Mouse (Mus musculus) layer of hippocampus, postnatal 14 days (tissue): ENCODE measurements around the gene Cryab. TPM values are rescaled to one million over a fixed set of nuclear protein-coding genes. Genes with fewer than 3 reads are reported as not detected.

Source experiments
- DNase-seq, 2 experiments: peaks; one replicate each; pipeline ENCODE4 v3.0.0; 2021 to 2022; ENCODE audit warnings: low spot score in 2 of 2, mixed read lengths in 1 of 2
- total RNA-seq, 2 experiments: library from RNA; stranded (reverse); gene quantifications; 2 replicates each; pipeline ENCODE4 v1.2.3; 2021

Cryab gene
- total RNA-seq, 2 experiments from 2014 or later, result 77.7 to 89.3 TPM

DNA sequence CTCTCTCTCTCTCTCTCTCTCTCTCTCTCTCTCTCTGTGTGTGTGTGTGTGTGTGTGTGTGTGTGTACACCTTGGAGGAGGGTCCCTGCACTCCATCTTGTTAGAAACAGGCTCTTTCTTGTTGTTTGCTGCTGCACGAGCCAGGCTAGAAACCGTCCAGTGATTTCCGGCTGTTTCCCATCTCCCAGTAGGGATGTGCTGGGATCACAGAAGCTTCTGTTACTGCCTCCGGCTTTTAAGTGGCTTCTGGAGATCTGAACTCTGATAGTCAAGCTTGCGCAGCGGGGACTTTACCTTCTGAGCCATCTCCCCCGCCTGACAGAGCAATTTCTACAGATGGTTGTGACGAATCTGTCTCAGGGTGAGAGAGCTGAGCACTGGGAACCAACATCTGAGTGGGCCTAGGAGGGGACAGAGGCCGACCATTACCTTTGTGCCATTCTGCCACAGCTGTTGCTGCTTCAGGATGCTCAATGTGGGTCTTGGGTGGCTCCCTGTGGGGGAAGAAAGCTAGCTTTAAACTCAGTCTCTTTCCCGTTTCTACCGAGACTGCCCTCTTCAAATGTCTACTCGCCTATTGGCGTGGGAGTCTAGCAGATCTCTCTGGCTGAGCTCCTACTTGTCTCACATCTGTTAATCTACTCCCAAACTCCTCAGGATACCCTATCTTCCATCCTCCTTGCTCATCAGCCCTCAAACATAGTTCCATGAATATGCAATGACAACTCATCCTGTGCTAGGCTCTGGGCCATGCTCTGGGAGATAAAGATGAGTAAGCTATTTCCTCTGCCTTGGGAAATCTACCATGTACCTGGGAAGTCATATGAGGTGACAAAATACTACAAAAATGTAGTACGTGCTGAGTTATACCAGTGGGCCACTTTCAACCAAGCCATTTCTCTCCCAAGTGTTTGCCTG, 10.0 kb upstream of the Cryab start:
- no peak for DNase-seq

DNA sequence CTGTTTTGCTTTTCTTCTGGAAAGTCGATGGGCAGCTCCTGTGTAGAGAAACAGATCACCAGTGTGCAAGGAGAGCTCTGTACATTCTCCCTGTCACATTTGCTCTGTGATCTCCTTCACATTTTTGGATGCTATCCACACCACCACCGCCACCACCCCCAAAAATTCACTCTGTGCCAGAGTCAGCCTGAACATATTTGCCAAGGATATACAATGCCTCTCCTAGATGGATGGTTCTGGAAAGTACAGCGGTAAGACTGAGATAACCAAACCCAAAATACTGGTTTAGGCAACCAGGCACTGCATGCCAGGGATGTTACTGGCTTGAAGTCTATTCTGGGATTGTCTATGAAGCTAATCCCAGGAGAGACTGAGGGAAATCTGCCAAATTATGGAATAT, 8.9 kb upstream of the Cryab start:
- DNase-seq, result no peak

DNA sequence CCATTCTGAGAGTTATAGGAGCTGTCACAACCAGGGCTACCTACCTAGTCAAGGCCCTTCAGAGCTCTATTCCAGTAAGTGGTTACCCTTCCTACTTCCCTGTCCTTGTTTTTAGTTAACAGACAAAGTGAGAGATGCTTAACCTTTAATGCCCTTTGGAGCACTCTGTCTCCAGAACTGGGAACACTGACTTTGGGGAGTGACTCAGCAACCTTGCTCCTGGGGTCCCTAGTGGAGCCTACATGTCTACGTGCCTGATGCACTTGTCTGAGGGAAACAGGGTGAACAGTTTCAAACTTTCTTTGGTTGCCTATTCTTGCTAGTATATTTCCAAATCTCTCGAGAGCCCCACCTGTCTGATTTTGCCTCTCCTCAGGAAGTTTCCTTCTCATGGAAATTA, 8.4 kb upstream of the Cryab start:
- no peak for DNase-seq

DNA sequence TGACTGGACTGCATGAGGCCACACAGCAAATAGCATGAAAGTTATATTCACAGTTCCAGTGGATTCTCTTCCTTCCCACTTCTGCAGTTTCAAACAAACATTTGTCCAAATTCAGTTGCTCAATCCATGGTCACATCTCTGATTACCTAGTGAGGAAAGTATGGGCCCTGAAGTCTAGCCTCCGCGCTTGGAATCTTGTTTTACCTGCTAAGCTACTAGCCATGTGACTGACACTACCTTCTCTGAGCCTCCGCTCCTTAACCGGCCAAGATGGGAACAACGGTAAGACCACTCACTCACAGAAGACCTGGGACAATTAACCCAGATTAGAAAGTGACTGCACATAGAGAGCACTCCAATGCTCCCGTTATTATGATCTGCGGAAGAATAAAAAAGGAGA, 5.3 kb upstream of the Cryab start:
- DNase-seq, result no peak

DNA sequence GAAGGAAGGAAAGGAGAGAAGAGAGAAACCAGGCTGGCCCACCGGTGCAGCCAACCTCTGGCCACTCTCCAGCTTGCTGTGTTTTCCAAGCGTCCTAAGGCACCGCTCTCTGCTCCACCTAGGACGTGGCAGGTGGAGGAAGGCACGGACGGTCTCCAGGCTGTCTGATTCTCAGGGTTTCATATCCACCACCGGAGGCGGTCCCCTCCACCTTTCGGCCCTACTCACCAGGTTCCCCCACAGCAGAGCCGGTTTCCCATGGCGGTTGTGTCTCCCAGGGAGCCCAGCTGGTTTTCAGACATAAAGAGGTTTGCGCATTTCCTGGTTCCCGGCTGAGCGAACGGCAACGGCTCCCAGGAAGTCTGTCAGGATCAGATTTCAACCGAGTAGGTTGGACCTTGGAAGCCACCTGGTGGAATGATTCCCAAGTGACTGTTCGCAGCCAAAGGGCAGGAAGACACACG, 4.9 kb upstream of the Cryab start, which contains the start of gene 2310030G06Rik:
Gene 2310030G06Rik (minus strand): TSS at position 323 of the 464 bp plus-strand sequence.
- DNase-seq, result no peak

DNA sequence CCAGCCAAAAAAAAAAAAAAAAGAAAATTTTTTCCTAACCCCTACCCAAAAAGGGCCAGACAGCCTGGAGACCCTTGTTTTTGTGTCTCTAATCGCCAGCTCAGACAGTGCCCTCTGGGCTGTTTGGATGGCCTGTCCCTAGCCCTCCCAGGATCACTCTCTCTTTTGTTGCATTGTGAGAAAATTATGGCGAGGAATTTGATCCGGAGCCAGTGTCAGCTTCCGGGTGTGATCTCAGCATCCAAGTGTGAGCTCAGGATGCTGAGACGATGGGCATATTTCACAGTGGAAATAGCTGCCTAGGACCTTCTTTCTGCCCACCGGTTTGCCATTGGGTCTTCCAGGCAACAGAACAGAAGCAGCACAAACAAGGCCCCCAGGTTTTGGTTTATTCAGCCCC, 419 bp upstream of the Cryab start:
- no peak for DNase-seq

DNA sequence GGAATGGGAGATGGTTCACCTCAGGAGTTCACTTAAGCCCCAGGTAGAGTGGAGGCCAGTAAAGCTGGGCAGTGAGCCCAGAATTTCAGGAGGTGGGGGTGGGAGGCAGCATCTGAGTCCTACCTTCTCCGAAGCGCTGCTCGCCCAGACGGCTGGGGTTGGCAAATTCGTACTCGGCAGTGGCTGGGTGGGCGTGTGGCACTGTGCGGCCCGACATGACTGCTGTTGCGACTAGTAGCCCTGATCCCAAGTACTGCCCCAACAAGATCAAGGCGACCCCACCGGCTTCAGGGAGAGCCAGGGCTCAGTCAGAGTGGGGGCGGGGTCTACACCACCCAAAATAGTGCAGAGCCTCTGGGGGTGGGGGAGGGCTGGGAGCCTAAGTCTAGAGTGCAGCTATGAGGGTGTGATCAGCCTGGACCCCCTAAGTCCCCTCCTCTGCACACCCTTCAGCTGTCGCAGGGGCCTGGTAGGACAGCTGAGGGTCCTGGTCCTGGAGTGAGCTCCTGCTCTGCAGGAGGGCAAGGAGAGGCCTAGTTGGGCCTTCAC, 1.0 kb downstream of the Cryab start, which contains the start of gene Hspb2:
Gene Hspb2 (minus strand): TSS at position 301 of the 549 bp plus-strand sequence.
- DNase-seq, result no peak

DNA sequence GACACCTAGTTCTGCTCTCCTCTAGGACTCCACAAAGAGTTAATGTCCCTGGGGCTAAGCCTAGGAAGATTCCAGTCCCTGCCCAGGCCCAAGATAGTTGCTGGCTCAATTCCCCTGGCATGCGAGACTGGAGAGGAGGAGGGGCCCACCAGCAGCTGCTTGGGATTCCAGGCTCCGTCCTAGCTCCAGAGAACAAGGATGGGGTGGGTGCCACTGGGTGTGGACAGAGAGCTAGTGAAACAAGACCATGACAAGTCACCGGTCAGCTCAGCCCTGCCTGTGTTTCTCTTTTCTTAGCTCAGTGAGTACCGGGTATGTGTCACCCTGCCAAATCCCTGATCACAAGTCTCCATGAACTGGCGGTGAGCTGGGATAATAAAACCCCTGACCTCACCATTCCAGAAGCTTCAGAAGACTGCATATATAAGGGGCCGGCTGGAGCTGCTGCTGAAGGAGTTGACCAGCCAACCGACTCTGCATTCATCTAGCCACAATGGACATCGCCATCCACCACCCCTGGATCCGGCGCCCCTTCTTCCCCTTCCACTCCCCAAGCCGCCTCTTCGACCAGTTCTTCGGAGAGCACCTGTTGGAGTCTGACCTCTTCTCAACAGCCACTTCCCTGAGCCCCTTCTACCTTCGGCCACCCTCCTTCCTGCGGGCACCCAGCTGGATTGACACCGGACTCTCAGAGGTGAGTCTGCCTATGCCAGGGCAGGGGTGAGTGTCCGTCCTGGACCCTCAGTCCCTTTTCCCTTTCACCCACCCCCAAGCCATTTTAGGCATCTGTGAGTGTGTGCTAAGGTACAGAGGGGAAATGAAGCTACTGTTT, 1.9 kb downstream of the Cryab start:
- peak; percentile 56 to 78 for DNase-seq

DNA sequence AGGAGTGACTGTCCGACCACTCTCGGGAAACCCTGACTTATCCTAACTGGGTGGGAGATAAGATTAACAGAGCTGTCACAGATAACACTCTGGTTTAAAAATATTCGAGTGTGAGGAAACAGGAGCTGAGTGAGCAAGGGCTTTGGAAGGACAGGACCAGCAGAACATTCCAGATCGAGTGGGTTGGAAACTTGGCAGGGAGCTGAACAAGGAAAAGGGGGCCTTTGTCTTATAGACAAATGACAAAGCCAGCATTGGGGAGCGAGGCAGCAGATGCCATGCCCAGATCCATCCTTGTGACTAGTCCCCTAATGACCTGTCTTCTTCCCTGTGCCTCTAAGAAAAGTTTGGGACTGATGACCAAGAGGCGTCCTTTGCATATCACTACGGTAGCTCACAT, 2.8 kb downstream of the Cryab start:
- DNase-seq, result no peak

DNA sequence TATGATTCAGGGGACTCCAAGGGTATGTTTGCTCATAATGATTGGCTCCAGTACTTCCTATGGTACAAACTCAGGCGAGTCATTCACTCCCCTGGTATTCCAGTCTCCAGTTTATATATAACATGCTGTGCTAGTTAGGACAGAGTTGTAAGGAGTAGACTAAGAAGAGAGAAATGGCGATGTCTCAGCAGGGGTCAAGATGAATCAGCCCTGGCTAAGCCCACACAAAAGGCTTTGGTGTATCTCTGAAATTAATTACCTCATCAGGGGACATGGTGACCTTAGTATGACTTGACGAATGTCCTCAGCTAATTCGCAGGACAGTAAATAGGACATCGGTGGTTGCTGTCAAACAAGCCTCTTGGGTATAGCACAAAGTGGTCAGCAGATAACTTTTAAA, 5.6 kb downstream of the Cryab start:
- no peak for DNase-seq

DNA sequence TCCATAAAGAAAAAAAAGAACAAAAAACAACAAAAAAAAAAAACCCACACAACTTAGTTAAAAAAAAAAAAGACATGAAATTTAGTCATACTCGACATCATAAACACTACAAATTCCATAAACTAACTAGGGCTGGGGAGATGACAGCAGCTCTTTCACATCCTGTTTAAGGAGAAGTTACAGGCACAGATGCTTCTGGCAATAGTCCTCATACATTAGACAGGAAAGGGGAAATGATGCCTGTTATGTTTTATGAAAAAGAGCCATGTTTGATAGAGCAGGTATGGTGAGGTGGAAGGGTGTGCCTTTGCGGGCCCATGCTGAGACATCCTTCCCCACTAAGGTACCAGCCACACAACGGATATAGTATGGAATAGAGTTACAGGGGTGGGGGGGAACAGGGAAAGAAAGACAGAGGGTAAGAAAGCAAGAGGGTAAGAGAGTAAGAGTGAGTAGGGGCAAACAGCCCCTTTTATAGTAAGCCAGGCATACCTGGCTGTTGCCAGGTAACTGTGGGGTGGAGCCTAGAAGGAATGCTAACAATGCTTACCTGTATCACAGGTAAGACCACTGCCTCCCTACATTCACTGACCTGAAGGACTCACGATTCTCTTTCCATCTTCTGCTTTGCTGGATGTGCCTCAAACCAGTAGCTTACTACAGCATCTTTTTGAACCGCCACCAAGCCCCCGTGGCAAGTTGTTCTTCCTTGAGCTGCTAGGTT, 10.6 kb downstream of the Cryab start:
- DNase-seq, result no peak

DNA sequence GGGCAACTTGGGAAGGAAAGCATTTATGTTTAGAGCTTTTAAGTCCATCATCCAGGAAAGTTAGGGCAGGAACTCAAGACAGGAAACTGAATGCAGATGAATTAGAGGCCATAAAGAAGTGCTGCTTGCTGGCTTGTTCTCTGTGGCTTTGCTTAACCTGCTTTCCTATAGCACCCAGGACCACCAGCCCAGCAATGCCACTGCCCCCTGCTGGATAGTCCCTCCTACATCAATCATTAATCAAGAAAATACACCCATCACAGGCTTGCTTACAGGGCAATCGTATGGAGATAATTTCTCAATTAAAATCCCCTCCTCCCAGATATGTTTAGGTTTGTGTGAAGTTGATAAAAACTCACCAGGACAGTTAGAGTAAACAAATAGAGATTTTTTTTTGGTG, 12.2 kb downstream of the Cryab start:
- no peak for DNase-seq

DNA sequence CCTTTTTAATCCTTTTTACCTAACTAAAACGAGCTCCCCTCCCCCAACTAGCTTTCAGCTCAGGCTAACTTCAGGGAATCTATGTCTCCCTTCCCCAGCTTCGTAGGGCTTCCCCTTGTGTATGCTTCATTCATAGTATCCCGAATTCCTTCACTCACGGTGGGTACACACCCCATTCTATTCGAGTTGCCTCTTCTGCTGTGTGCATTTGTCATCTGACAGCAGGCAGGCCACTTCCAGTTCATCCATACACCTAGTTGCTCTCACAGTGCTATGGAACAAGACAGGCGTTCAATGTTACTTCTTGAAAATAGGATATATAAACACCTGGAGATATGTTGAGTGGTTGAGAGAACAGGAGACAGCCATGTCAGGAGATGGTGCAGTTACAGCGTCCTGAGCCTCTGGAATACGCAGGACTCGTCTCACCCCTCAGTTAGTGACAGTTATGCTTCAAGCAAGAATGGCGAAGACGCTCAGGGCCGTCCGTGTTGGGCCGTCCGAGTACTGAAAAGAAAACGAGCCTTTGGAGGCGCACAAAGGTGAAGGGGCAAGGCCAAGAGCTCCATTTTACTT, 16.5 kb downstream of the Cryab start:
- no peak for DNase-seq

DNA sequence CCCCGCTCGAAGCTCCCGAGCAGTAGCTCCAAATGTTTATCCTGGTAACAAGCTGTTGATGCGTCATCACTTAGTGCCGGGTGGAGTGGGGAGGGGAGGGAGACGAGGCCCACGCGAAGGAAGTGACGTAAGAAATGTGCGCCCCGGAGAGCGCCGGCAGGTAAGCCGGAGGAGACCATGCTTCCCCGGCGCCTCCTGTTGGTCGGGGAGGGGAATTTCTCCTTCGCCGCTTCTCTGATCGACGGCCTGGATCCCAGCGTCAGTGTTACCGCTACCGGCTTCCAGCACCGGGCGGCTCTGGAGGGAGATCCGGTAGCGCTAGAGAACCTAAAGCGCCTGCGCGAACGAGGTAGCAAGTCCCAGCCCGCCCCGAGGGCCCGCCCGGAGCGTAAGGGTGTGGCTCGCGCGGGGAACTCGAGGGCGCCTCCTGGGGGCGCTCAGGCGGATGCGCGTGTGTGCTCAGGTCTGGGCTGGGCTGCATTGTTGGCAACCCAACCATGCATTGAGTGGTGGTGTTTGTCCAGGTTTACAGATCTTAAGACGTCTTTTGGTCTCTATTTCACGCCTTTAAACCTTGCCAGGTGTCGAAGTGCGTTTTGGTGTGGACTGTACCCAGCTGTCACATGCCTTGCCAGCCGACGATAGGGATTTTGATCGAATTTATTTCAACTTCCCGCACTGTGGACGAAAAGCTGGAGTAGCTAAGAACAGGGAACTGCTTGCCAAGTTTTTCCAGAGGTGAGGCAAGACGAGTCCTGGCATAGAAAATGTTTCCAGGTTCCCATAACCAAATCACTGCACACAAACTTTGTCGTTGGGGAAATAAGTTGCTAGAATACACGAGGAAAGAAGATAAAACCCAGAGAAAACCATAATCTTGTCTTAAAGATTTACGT, 17.2 kb downstream of the Cryab start, which contains the start of gene Fdxacb1:
Gene Fdxacb1 (plus strand): TSS at position 130 of the 896 bp plus-strand sequence.
- peak; percentile 98 to 99 for DNase-seq

DNA sequence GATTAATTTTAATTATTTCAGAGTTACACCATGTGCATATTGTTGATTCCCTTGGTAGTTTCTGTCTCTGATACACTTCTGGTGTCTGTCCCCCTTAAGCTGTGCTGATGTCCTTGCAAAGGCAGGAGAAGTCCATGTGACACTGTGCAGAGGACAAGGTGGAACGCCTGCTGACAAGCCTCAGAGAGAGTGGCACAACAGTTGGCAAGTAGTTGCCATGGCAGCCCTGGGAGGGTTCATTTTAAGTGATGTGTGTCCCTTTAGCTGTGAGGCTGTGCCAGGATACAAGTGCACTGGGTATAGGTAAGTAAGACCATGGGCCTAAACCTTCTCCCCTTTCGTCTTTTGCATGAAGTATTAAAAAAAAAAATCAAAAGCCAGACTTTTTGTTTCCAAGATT, 18.9 kb downstream of the Cryab start:
- no peak for DNase-seq

DNA sequence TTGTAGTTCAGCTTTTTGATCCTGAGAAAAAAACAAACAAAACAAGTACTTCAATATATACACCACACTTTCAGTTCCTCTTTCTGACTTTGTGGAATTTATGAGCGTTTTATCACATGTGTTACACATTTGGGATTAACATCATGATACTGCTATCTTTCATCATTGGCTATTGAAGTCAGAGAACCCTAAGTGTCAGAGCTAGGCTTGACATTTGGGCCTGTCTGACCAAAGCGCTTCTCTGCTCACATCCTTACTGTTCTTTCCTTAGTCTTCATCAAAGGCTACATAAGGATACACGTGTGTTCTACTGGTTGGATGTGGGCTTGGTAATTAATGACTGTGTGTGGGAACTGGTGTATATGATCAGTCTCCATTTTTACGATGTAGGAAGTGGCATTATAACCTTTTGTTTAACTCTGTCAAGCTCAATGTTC, 22.9 kb downstream of the Cryab start:
- DNase-seq, result no peak

DNA sequence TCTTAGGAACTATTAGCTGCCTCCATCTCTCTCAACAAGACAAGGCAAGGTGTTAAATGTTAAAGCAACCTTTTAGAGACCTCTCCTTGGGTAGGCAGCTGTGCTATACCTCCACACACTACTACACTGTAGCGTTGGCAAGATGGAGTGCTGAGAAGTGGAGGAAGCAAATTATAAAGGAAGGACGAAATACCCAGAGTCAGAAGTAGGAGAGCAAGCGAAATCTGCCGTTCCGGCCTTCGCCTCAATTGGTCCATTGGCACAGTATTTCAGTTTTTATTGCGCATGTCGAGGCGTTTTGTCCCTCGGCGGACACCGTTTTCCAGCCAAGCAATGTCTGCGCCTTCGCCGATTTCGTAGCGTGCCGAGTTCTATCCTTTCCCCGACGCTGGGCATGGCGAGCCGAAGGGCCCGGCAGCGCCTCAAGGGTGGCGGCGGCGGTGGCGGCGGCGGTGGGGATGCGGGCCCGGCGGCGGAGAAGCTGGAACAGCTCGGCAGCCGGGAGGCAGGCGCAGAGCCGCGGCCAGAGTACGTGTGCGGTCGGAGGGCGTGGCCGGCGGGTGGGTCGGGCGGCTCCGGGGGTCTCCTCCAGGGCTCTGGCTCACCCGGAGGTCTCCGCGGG, 24.0 kb downstream of the Cryab start, which contains the start of the genes Alg9 and 1110032A03Rik:
Gene Alg9 (plus strand): TSS at position 29 of the 622 bp plus-strand sequence.
Gene 1110032A03Rik (minus strand): TSS at position 530 of the 622 bp plus-strand sequence.
- DNase-seq, result peak; percentile 87 to 90

DNA sequence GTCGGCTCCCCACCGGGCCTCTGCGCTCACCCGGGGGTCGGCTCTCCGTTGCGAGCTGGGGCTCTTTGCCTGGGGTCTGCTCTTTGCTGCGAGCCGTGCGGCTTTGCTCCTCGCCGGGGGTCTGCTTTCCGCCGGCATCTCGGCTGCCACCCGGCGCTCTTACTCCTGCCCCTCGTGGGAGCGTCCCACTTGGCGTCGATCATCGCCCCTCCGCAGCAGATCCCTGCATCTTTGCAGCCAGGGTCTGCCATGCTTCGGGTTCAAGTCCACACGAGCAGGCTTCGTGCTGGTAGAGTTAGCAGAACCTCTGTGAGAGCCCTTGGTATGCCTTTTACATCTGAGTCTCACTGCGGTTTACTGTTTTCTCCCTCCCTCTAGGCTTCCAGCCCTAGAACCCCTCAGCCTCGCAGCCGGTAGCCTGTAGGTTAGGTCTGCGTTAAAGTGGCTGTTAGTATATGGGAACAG, 24.6 kb downstream of the Cryab start:
- DNase-seq, result no peak
